Mouse (Mus musculus) cerebellum, postnatal 4 days (tissue): ENCODE measurements around the gene Fgfr2.

Experiments
- DNase-seq, 2 experiments: peaks; one replicate each; pipeline ENCODE4 v3.0.0; 2022; ENCODE audit warnings: low spot score in 2 of 2, mixed read lengths in 1 of 2

Fgfr2 gene

GRCm38 (mm10) chr7:132693561-132693960 is 429.6 kb downstream of the Fgfr2 start:
- DNase-seq, result no peak

- no peak for DNase-seq
Measured at GRCm38 (mm10) chr7:132692719-132693118, 430.4 kb downstream of the Fgfr2 start.

- DNase-seq, result no peak
Measured at GRCm38 (mm10) chr7:132690716-132691472, 432.3 kb downstream of the Fgfr2 start.

GRCm38 (mm10) chr7:132689722-132690121 is 433.4 kb downstream of the Fgfr2 start:
- no peak for DNase-seq

- DNase-seq, result no peak
Measured at GRCm38 (mm10) chr7:132688721-132689120, 434.4 kb downstream of the Fgfr2 start.

- DNase-seq, result no peak
Measured at GRCm38 (mm10) chr7:132687897-132688296, 435.3 kb downstream of the Fgfr2 start.

GRCm38 (mm10) chr7:132686515-132686914 is 436.6 kb downstream of the Fgfr2 start:
- DNase-seq, result no peak

GRCm38 (mm10) chr7:132683923-132684322 is 439.2 kb downstream of the Fgfr2 start:
- DNase-seq, result no peak

- peak in 1 of 2 experiments; percentile 31 for DNase-seq
Measured at GRCm38 (mm10) chr7:132682901-132683300, 440.2 kb downstream of the Fgfr2 start.

- no peak for DNase-seq
Measured at GRCm38 (mm10) chr7:132682336-132682735, 440.8 kb downstream of the Fgfr2 start.

GRCm38 (mm10) chr7:132681831-132682230 is 441.3 kb downstream of the Fgfr2 start:
- DNase-seq, result no peak

GRCm38 (mm10) chr7:132681296-132681695 is 441.9 kb downstream of the Fgfr2 start:
- peak in 1 of 2 experiments; percentile 32 for DNase-seq

- no peak for DNase-seq
Measured at GRCm38 (mm10) chr7:132679549-132679948, 443.6 kb downstream of the Fgfr2 start.

- peak in 1 of 2 experiments; percentile 45 for DNase-seq
Measured at GRCm38 (mm10) chr7:132679117-132679516, 444.0 kb downstream of the Fgfr2 start.

GRCm38 (mm10) chr7:132675922-132676321 is 447.2 kb downstream of the Fgfr2 start:
- no peak for DNase-seq

GRCm38 (mm10) chr7:132673931-132674755 is 449.0 kb downstream of the Fgfr2 start:
- DNase-seq, result peak in 1 of 2 experiments; percentile 58

GRCm38 (mm10) chr7:132672481-132672959 is 450.6 kb downstream of the Fgfr2 start:
- no peak for DNase-seq

- no peak for DNase-seq
Measured at GRCm38 (mm10) chr7:132670863-132671165, 452.3 kb downstream of the Fgfr2 start.

GRCm38 (mm10) chr7:132669999-132670862 is 452.9 kb downstream of the Fgfr2 start:
- DNase-seq, result no peak

- no peak for DNase-seq
Measured at GRCm38 (mm10) chr7:132668604-132669003, 454.5 kb downstream of the Fgfr2 start.

GRCm38 (mm10) chr7:132666516-132666915 is 456.6 kb downstream of the Fgfr2 start:
- no peak for DNase-seq
